Mouse (Mus musculus): ENCODE results near the gene Adra1b. TPM values are rescaled to one million over a fixed set of nuclear protein-coding genes. Genes with fewer than 3 reads are reported as not detected.

Gene Adra1b
- total RNA-seq, 2 experiments from 2014 or later, result 48.0 to 53.7 TPM

DNA sequence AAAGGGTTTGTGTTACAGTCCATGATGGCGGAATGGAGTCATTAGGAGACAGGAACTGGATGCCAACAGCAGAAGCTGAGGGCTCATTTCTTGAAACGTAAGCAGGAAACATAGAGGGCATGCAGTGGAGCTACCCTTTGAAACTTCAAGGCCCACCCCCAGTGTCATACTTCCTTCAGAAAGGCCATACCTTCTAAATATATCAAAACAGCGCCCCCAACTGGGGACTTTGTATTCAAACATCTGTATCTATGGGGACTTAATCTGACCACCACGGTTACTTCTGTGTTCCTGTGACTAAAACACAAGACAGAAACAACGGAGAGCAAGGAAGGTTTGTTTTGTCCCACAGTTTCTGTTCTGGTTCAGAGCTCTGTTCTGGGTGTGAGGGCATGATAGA, 145.6 kb downstream of the Adra1b start:
- no peak for DNase-seq (ENCODE audit: low spot score)

DNA sequence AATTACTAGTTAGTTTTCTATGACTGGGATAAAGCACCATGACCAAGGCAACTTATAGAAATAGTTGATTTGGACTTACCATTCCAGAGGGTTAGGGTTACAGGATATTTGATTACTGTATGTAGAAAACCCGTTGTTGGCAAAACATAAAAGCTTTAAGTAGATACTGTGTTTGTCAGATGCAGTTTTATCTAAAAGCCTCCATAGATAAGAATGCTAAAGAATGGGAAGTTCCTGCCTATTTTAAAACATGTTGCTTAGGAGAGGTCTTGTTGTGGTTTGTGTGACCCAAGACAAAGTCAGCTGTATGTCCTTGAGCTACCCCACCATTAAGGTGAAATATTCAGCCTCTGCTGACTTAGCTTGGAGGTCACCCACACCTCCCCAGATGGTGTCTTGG, 146.4 kb downstream of the Adra1b start:
- no peak for DNase-seq (ENCODE audit: low spot score)
- intact Hi-C loops (cut with DNase I), result no loop called here

More for the DNA sequence above, 145.6 kb downstream of the Adra1b start:
- intact Hi-C loops (cut with DNase I), result no loop called here

- no peak for DNase-seq (ENCODE audit: low spot score)
- intact Hi-C loops (cut with DNase I), result no loop called here
Measured at GRCm38 (mm10) chr11:43751542-43751941, 149.5 kb downstream of the Adra1b start.

- intact Hi-C loops (cut with DNase I), result no loop called here
Measured at GRCm38 (mm10) chr11:43747233-43748226, 153.5 kb downstream of the Adra1b start, which contains the start of gene Ttc1. Ttc1 (minus strand) TSS chr11:43748008.

GRCm38 (mm10) chr11:43728737-43729301, 172.2 kb downstream of the Adra1b start:
- intact Hi-C loops (cut with DNase I), result loop anchor here (10.0 kb wide), 1 partner anchor 234 kb away; no protein-coding TSS in a partner anchor
- no peak for DNase-seq (ENCODE audit: low spot score)

More at GRCm38 (mm10) chr11:43747233-43748226, 153.5 kb downstream of the Adra1b start, which contains the start of gene Ttc1:
- DNase-seq (ENCODE audit: low spot score), result peak; percentile 93

DNA sequence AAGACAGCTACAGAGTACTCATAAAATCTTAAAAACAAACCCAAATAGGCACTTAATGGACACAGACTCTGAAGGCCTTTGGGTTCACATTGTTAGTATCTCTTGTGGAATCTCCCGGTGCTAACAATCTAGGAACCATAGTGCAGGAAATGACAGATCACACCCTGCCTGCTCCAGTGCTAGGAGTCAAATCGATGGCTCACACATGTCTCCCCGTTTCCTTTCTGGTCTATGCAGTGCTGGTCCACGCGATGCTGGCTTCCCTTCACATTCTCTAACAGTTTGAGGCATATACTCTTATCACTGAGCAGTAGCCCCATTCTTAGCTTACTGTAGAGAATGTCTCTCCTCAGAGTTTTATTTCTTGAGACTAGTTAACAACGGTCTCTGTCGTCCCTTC, 173.2 kb downstream of the Adra1b start:
- no peak for DNase-seq (ENCODE audit: low spot score)
- intact Hi-C loops (cut with DNase I), result loop anchor here (10.0 kb wide), 1 partner anchor 233 kb away; no protein-coding TSS in a partner anchor

Other genes starting within 250 kb of the Adra1b start
- 10 to 100 TPM; 18.9 to 20.9 TPM for gene Pwwp2a, start 219.2 kb downstream of the Adra1b start, total RNA-seq (2021)
- 10 to 100 TPM; 47.5 to 47.9 TPM for gene Ttc1, start 153.2 kb downstream of the Adra1b start, total RNA-seq (2021)

Measured in heart, postnatal 25 days (tissue).